Mouse (Mus musculus) myocyte (in vitro differentiated cells): ENCODE results near the gene Primpol.

Experiments
- CEBPB ChIP-seq: IDR thresholded peaks from 2 replicates; pipeline ENCODE4 v1.6.1; 2011; ENCODE audit warnings: mild to moderate bottlenecking, moderate library complexity; ENCODE audit not compliant: poor library complexity, insufficient read depth, severe bottlenecking
- E2F4 ChIP-seq: IDR thresholded peaks from one replicate; pipeline ENCODE4 v1.6.1; 2011; ENCODE audit warnings: mild to moderate bottlenecking, control low read depth, moderate library complexity; ENCODE audit not compliant: insufficient read depth
- MAX ChIP-seq: IDR thresholded peaks from one replicate; pipeline ENCODE4 v1.6.1; 2011; ENCODE audit warnings: low read depth, mild to moderate bottlenecking, control low read depth
- MYOD1 ChIP-seq, 3 experiments: IDR thresholded peaks; one replicate each; pipeline ENCODE4 v1.6.1; 2011; ENCODE audit warnings: control low read depth in 2 of 3, low read depth in 2 of 3, mild to moderate bottlenecking in 2 of 3, moderate library complexity in 1 of 3; ENCODE audit not compliant: insufficient read length in 2 of 3, control insufficient read depth in 1 of 3
- MYOG ChIP-seq, 3 experiments: IDR thresholded peaks; one replicate each; pipeline ENCODE4 v1.6.1; 2011; ENCODE audit warnings: control low read depth in 2 of 3, low read depth in 2 of 3, mild to moderate bottlenecking in 2 of 3; ENCODE audit not compliant: insufficient read length in 2 of 3, control insufficient read depth in 1 of 3, insufficient read depth in 1 of 3
- POLR2A ChIP-seq: IDR thresholded peaks from one replicate; pipeline ENCODE4 v1.6.1; 2011; ENCODE audit warnings: low read depth, mild to moderate bottlenecking, control low read depth, moderate library complexity; ENCODE audit not compliant: insufficient read length
- POLR2AphosphoS2 ChIP-seq: IDR thresholded peaks from one replicate; pipeline ENCODE4 v1.6.1; 2011; ENCODE audit warnings: low read depth, control low read depth; ENCODE audit not compliant: insufficient read length
- TCF12 ChIP-seq: IDR thresholded peaks from one replicate; pipeline ENCODE4 v1.6.1; 2011; ENCODE audit warnings: mild to moderate bottlenecking, control low read depth; ENCODE audit not compliant: poor library complexity, insufficient read depth, severe bottlenecking
- USF1 ChIP-seq: IDR thresholded peaks from one replicate; pipeline ENCODE4 v1.6.1; 2011; ENCODE audit warnings: low read depth, mild to moderate bottlenecking, control low read depth, moderate library complexity

GRCm38 (mm10) chr8:46573964-46574363, 43.0 kb downstream of the Primpol start:
- TF ChIP-seq POLR2AphosphoS2: no peak
- TF ChIP-seq POLR2A: no peak
- no peak for TF ChIP-seq E2F4
- TF ChIP-seq MYOD1 (IDR thresholded peaks at IDR 0.05; ENCODE audit: control insufficient read depth in 1 of 3, insufficient read length in 2 of 3, low read depth in 2 of 3): no peak
- no peak for TF ChIP-seq TCF12
- no peak for TF ChIP-seq MYOG (IDR thresholded peaks at IDR 0.05; ENCODE audit: control insufficient read depth in 1 of 3, insufficient read depth in 1 of 3, insufficient read length in 2 of 3, low read depth in 2 of 3)
- no peak for TF ChIP-seq MAX
- no peak for TF ChIP-seq CEBPB
- TF ChIP-seq USF1: no peak
